Comparison of ENCODE assay signal across 14 mouse cellular contexts in genomic region chr15:10833866-10834571, GRCm38 (mm10).
A peak's percentile ranks its signal among the peaks of the same experiment; 100 is the strongest.
DNase-seq lines count a peak whose midpoint lies in the region; ATAC-seq and TF ChIP-seq lines count a peak whose summit lies in the region.
"Had no signal": no experiment of that assay in that cellular context is flagged by ENCODE, and none has a peak within 500 bp of the region (broad histone marks: within the 10 kb centered on the region; RNA-seq: fewer than 3 reads in every experiment).

No protein-coding gene starts in this region.

- peak; percentile 91 for DNase-seq in heart, adult 11 months
- no peak for DNase-seq in heart, postnatal 14 days
- no peak for DNase-seq in stomach, postnatal 0 days (ENCODE audit: low spot score)
- no peak for DNase-seq in right cerebral cortex, postnatal 4 days
- DNase-seq in left cerebral cortex, postnatal 25 days (ENCODE audit: low spot score in 2 of 2) = no peak
- no peak for DNase-seq in midbrain, embryonic 11.5 days (ENCODE audit: low spot score, missing footprints)
- DNase-seq: cerebellum, postnatal 25 days; forebrain, postnatal 0 days; right cerebral cortex, adult 18-20 months had no signal

- 69% methylated on average over 7 of the region's 7 CpGs for WGBS in stomach, embryonic 14.5 days
- WGBS in stomach, postnatal 0 days = 58% methylated on average over 7 of the region's 7 CpGs
- 59% methylated on average over 7 of the region's 7 CpGs for WGBS in liver, embryonic 12.5 days (ENCODE audit: insufficient replicate concordance)
- WGBS in midbrain, embryonic 11.5 days = 92% methylated on average over 7 of the region's 7 CpGs

- peak; percentile 56; the same call in 1 of the 2 replicates for ATAC-seq in stomach, embryonic 14.5 days (ENCODE audit: insufficient number of reproducible peaks, insufficient read depth, low FRiP score, low read depth)
- ATAC-seq in stomach, postnatal 0 days (ENCODE audit: low FRiP score, low TSS enrichment) = no peak
- ATAC-seq in liver, embryonic 12.5 days = no peak
- ATAC-seq in midbrain, embryonic 11.5 days (ENCODE audit: low FRiP score) = no peak
- ATAC-seq: forebrain, postnatal 0 days had no signal

- H3K27ac ChIP-seq in stomach, embryonic 14.5 days (ENCODE audit: low read length) = no peak overlapping the region
- H3K27ac ChIP-seq in stomach, postnatal 0 days (replicated peaks) = no peak overlapping the region
- 0 out of 2 replicates have a peak overlapping the region, but pooled peaks have one; percentile 26 for H3K27ac ChIP-seq in liver, embryonic 12.5 days
- no peak overlapping the region for H3K27ac ChIP-seq in midbrain, embryonic 11.5 days (ENCODE audit: low read depth, low read length)
- H3K27ac ChIP-seq: embryonic facial prominence, embryonic 15.5 days; midbrain, embryonic 10.5 days; neural tube, embryonic 12.5 days had no signal

- intact Hi-C loops in heart, postnatal 14 days (cut with DNase I) = no loop called here
- intact Hi-C loops in left cerebral cortex, postnatal 25 days (cut with DNase I) = no loop called here

- H3K36me3 ChIP-seq in stomach, embryonic 14.5 days (ENCODE audit: control insufficient read depth, insufficient read depth, low read length) = no peaks in the 10 kb centered on the region
- H3K36me3 ChIP-seq in stomach, postnatal 0 days (ENCODE audit: control insufficient read depth, insufficient read depth, low read length) = no peaks in the 10 kb centered on the region
- no peaks in the 10 kb centered on the region for H3K36me3 ChIP-seq in liver, embryonic 12.5 days
- no peaks in the 10 kb centered on the region for H3K36me3 ChIP-seq in midbrain, embryonic 11.5 days (ENCODE audit: control insufficient read depth, insufficient read depth, low read length)
- H3K36me3 ChIP-seq: embryonic facial prominence, embryonic 15.5 days; midbrain, embryonic 10.5 days; neural tube, embryonic 12.5 days had no signal

- no peaks in the 10 kb centered on the region for H3K9me3 ChIP-seq in stomach, embryonic 14.5 days (ENCODE audit: control insufficient read depth, low read depth, low read length)
- no peaks in the 10 kb centered on the region for H3K9me3 ChIP-seq in stomach, postnatal 0 days (ENCODE audit: control insufficient read depth, low read length)
- no peaks in the 10 kb centered on the region for H3K9me3 ChIP-seq in liver, embryonic 12.5 days (replicated peaks)
- no peaks in the 10 kb centered on the region for H3K9me3 ChIP-seq in midbrain, embryonic 11.5 days (ENCODE audit: control insufficient read depth, low read length)
- H3K9me3 ChIP-seq: embryonic facial prominence, embryonic 15.5 days; midbrain, embryonic 10.5 days; neural tube, embryonic 12.5 days had no signal

- no peak overlapping the region for H3K4me2 ChIP-seq in stomach, embryonic 14.5 days (replicated peaks; ENCODE audit: low read depth, low read length)
- H3K4me2 ChIP-seq in stomach, postnatal 0 days (replicated peaks; ENCODE audit: low read depth) = no peak overlapping the region
- no peak overlapping the region for H3K4me2 ChIP-seq in liver, embryonic 12.5 days
- H3K4me2 ChIP-seq in midbrain, embryonic 11.5 days = no peak overlapping the region
- H3K4me2 ChIP-seq: embryonic facial prominence, embryonic 15.5 days; neural tube, embryonic 12.5 days had no signal

- H3K4me3 ChIP-seq in stomach, embryonic 14.5 days (ENCODE audit: low read depth, low read length) = no peak overlapping the region
- H3K4me3 ChIP-seq in stomach, postnatal 0 days (ENCODE audit: low read depth, low read length) = no peak overlapping the region
- no peak overlapping the region for H3K4me3 ChIP-seq in liver, embryonic 12.5 days
- no peak overlapping the region for H3K4me3 ChIP-seq in midbrain, embryonic 11.5 days (ENCODE audit: low read depth, low read length)
- H3K4me3 ChIP-seq: embryonic facial prominence, embryonic 15.5 days; midbrain, embryonic 10.5 days; neural tube, embryonic 12.5 days had no signal

- no peak for TF ChIP-seq EP300 in stomach, postnatal 0 days (optimal IDR thresholded peaks at IDR 0.05)

- H3K27me3 ChIP-seq in stomach, embryonic 14.5 days (ENCODE audit: control insufficient read depth, insufficient read depth, low read length) = no peaks in the 10 kb centered on the region
- H3K27me3 ChIP-seq in stomach, postnatal 0 days (ENCODE audit: control insufficient read depth, insufficient read depth, low read length) = no peaks in the 10 kb centered on the region
- no peaks in the 10 kb centered on the region for H3K27me3 ChIP-seq in liver, embryonic 12.5 days (replicated peaks)
- no peaks in the 10 kb centered on the region for H3K27me3 ChIP-seq in midbrain, embryonic 11.5 days (ENCODE audit: control insufficient read depth, insufficient read depth, low read length)
- H3K27me3 ChIP-seq: embryonic facial prominence, embryonic 15.5 days; neural tube, embryonic 12.5 days had no signal

- H3K4me1 ChIP-seq in stomach, embryonic 14.5 days (ENCODE audit: control insufficient read depth, insufficient read depth, low read length) = peaks cover 8% of the 10 kb centered on the region; the same call in 1 of the 2 replicates
- H3K4me1 ChIP-seq in stomach, postnatal 0 days (replicated peaks; ENCODE audit: control insufficient read depth, insufficient read depth) = no peaks in the 10 kb centered on the region
- no peaks in the 10 kb centered on the region for H3K4me1 ChIP-seq in liver, embryonic 12.5 days
- H3K4me1 ChIP-seq in midbrain, embryonic 11.5 days (ENCODE audit: control insufficient read depth, insufficient read depth, low read length) = no peaks in the 10 kb centered on the region
- H3K4me1 ChIP-seq: embryonic facial prominence, embryonic 15.5 days; midbrain, embryonic 10.5 days; neural tube, embryonic 12.5 days had no signal

- TF ChIP-seq CTCF in stomach, postnatal 0 days (IDR thresholded peaks at IDR 0.05; ENCODE audit: low read depth) = no peak

- no peak overlapping the region for H3K9ac ChIP-seq in stomach, embryonic 14.5 days (replicated peaks; ENCODE audit: low read depth, low read length)
- H3K9ac ChIP-seq in stomach, postnatal 0 days (ENCODE audit: low read length) = no peak overlapping the region
- H3K9ac ChIP-seq in liver, embryonic 12.5 days = no peak overlapping the region
- no peak overlapping the region for H3K9ac ChIP-seq in midbrain, embryonic 11.5 days (ENCODE audit: low read length)
- H3K9ac ChIP-seq: embryonic facial prominence, embryonic 15.5 days; forebrain, postnatal 0 days; neural tube, embryonic 12.5 days had no signal
